ENCODE assay signal across 12 mouse cellular contexts in genomic region chr11:76854475-76855341, GRCm38 (mm10). TPM values are rescaled to one million over a fixed set of nuclear protein-coding genes. Genes with fewer than 3 reads are reported as not detected.
A peak's percentile ranks its signal among the peaks of the same experiment; 100 is the strongest.
DNase-seq lines count a peak whose midpoint lies in the region; ATAC-seq and TF ChIP-seq lines count a peak whose summit lies in the region.
"Had no signal": no experiment of that assay in that cellular context is flagged by ENCODE, and none has a peak within 500 bp of the region (broad histone marks: within the 10 kb centered on the region; RNA-seq: fewer than 3 reads in every experiment).

No protein-coding gene starts in this region.

- no peaks in the 10 kb centered on the region for H3K79me3 ChIP-seq in C2C12 (ENCODE audit: low read depth)

- H3ac ChIP-seq in C2C12 (ENCODE audit: control insufficient read depth, insufficient read length, low read depth), result no peak overlapping the region

- no peaks in the 10 kb centered on the region for H3K79me2 ChIP-seq in C2C12 (ENCODE audit: control insufficient read depth, insufficient read depth)

- H3K27me3 ChIP-seq in C2C12 (ENCODE audit: control insufficient read depth, insufficient read depth, insufficient read length), result no peaks in the 10 kb centered on the region
- no peaks in the 10 kb centered on the region; the same call in 1 of the 2 replicates for H3K27me3 ChIP-seq in thymus, adult 2 months (ENCODE audit: control insufficient read depth, insufficient read depth, low read length)
- H3K27me3 ChIP-seq: embryonic facial prominence, embryonic 12.5 days; neural tube, embryonic 15.5 days had no signal

- 93% methylated on average over 17 of the region's 17 CpGs for WGBS in thymus, adult 2 months

- TF ChIP-seq CTCF in C2C12 (IDR thresholded peaks at IDR 0.05; ENCODE audit: control insufficient read depth, insufficient read depth, insufficient read length), result no peak
- TF ChIP-seq CTCF in embryonic fibroblast, embryonic 13.5 days (IDR thresholded peaks at IDR 0.05; ENCODE audit: borderline replicate concordance, insufficient read depth, low read length), result no peak
- TF ChIP-seq CTCF in thymus, adult 2 months (IDR thresholded peaks at IDR 0.05; ENCODE audit: borderline replicate concordance, control insufficient read depth, extremely low read depth, insufficient read depth, low read length, poor library complexity), result no peak

- H3K4me1 ChIP-seq in embryonic fibroblast, embryonic 13.5 days (ENCODE audit: control insufficient read depth, insufficient read depth, low read length), result peaks cover 7% of the 10 kb centered on the region; the same call in 1 of the 2 replicates
- H3K4me1 ChIP-seq in thymus, adult 2 months (replicated peaks; ENCODE audit: control insufficient read depth, insufficient read depth, low read length), result no peaks in the 10 kb centered on the region
- H3K4me1 ChIP-seq: neural tube, embryonic 15.5 days had no signal

- H3K36me3 ChIP-seq in C2C12 (ENCODE audit: control insufficient read depth, insufficient read depth), result no peaks in the 10 kb centered on the region
- H3K36me3 ChIP-seq in thymus, adult 2 months (ENCODE audit: control insufficient read depth, insufficient read depth, low read length), result no peaks in the 10 kb centered on the region
- H3K36me3 ChIP-seq: embryonic facial prominence, embryonic 12.5 days; neural tube, embryonic 15.5 days had no signal

- intact Hi-C loops in heart, postnatal 10 days (cut with DNase I), result no loop called here

- no peak for TF ChIP-seq POLR2A in embryonic fibroblast, embryonic 13.5 days (IDR thresholded peaks at IDR 0.05; ENCODE audit: low read depth, low read length)
- no peak for TF ChIP-seq POLR2A in thymus, adult 2 months (IDR thresholded peaks at IDR 0.05; ENCODE audit: control insufficient read depth, extremely low read depth, insufficient read depth, low read length, poor library complexity)

- 0 out of 2 replicates have a peak overlapping the region, but pooled peaks have one; percentile 3 for H3K27ac ChIP-seq in embryonic fibroblast, embryonic 13.5 days (ENCODE audit: insufficient read depth, low read length)
- no peak overlapping the region for H3K27ac ChIP-seq in thymus, adult 2 months (ENCODE audit: control insufficient read depth, insufficient read depth, low read length)
- H3K27ac ChIP-seq: embryonic facial prominence, embryonic 12.5 days; macrophage; neural tube, embryonic 15.5 days had no signal

- H3K4me3 ChIP-seq in C2C12 (ENCODE audit: insufficient read depth, poor library complexity, severe bottlenecking), result no peak overlapping the region
- no peak overlapping the region for H3K4me3 ChIP-seq in embryonic fibroblast, embryonic 13.5 days (ENCODE audit: insufficient read depth, low read length)
- H3K4me3 ChIP-seq in thymus, adult 2 months (ENCODE audit: control insufficient read depth, insufficient read depth, low read length), result no peak overlapping the region
- H3K4me3 ChIP-seq: embryonic facial prominence, embryonic 12.5 days; neural tube, embryonic 15.5 days had no signal

- peak; percentile 46 to 59 for DNase-seq in heart, postnatal 10 days
- no peak for DNase-seq in heart, adult 8-10 months (ENCODE audit: low spot score)
- DNase-seq in kidney, postnatal 4 days, result peak; percentile 54 to 76
- no peak for DNase-seq in natural killer cell, adult 2 months (ENCODE audit: low spot score in 2 of 2)
- no peak for DNase-seq in thymus, adult 2 months

- no peak for ATAC-seq in erythroid progenitor cell, adult 5-6 weeks (replicated peaks; ENCODE audit: low FRiP score, poor library complexity, severe bottlenecking)

TF ChIP-seq in C2C12, 6 proteins besides CTCF, POLR2A, EP300 and RAD21:
- TF ChIP-seq USF1 (IDR thresholded peaks at IDR 0.05; ENCODE audit: low read depth), result no peak
- peak; percentile 79 for TF ChIP-seq MYOD1 (IDR thresholded peaks at IDR 0.05; ENCODE audit: control insufficient read depth, insufficient read length, low read depth)

RNA-seq across cellular contexts. Expression of gene Cpd, which starts 7.9 kb away (rescaled TPM):
- total RNA-seq in heart, postnatal 10 days (2021), result 10 to 100 TPM; 66.5 to 71.9 TPM
- 10 to 100 TPM; 32.8 to 38.8 (median 37.0) TPM for total RNA-seq in heart, adult 8-10 months (2022)
- 11.6 TPM for polyA plus RNA-seq in C2C12 (2012; fragmentation: generic; extraction: Trizol)
- polyA plus RNA-seq in embryonic fibroblast, embryonic 13.5 days (2011; ENCODE audit: insufficient read length, low read depth, missing spikeins), result 55.1 and 57.7 TPM in 2 replicates
- 6.7 and 7.5 TPM in 2 replicates for polyA plus RNA-seq in thymus, adult 2 months (2012; rRNA removed)
- total RNA-seq in erythroid progenitor cell, adult 5-6 weeks (2015; ENCODE audit: low replicate concordance), result 11.7 and 12.6 TPM in 2 replicates
- 6.1 and 9.6 TPM in 2 replicates for total RNA-seq in erythroid progenitor cell, adult 5-6 weeks (2017; ENCODE audit: low replicate concordance)

RNA-seq across cellular contexts. Expression of gene Tmigd1, which starts 47.3 kb away (rescaled TPM):
- under 1 TPM; 0.24 to 0.55 TPM for total RNA-seq in heart, postnatal 10 days (2021)
- total RNA-seq in heart, adult 8-10 months (2022), result under 1 TPM in 2 of 4 experiments, not detected in 2; 0.38 to 0.53 TPM
- not detected for polyA plus RNA-seq in C2C12 (2012; fragmentation: generic; extraction: Trizol)
- polyA plus RNA-seq in embryonic fibroblast, embryonic 13.5 days (2011; ENCODE audit: insufficient read length, low read depth, missing spikeins), result not detected in 2 replicates
- 0.11 and 0.46 TPM in 2 replicates for polyA plus RNA-seq in thymus, adult 2 months (2012; rRNA removed)
- not detected in 2 replicates for total RNA-seq in erythroid progenitor cell, adult 5-6 weeks (2015; ENCODE audit: low replicate concordance)
- not detected in 2 replicates for total RNA-seq in erythroid progenitor cell, adult 5-6 weeks (2017; ENCODE audit: low replicate concordance)
- total RNA-seq: layer of hippocampus, adult 18-20 months had no signal
- polyA plus RNA-seq: embryonic facial prominence, embryonic 12.5 days; macrophage; neural tube, embryonic 15.5 days had no signal

Comparison
In these comparisons a context has a peak if more than half of its experiments do, and no peak if none do; other contexts are left out.
1. DNase-seq: peak in heart, postnatal 10 days (2 of 2) and kidney, postnatal 4 days (2 of 2); none in heart, adult 8-10 months (single experiment), natural killer cell, adult 2 months (0 of 2) and thymus, adult 2 months (single experiment).